21 mouse cellular contexts compared by ENCODE assay signal in genomic region chr5:115819966-115820365, GRCm38 (mm10).
"Had no signal": no experiment of that assay in that cellular context is flagged by ENCODE, and none has a peak within 500 bp of the region (broad histone marks: within the 10 kb centered on the region; RNA-seq: fewer than 3 reads in every experiment).

No protein-coding gene starts in this region.

- H3K4me3 ChIP-seq: layer of hippocampus, adult 2 months; left cerebral cortex, adult 2 months; liver, embryonic 13.5 days; megakaryocyte, embryonic 14.5 days; midbrain, embryonic 10.5 days; midbrain, embryonic 13.5 days; myocyte; neural tube, embryonic 13.5 days had no signal

- H3K36me3 ChIP-seq: liver, embryonic 13.5 days; midbrain, embryonic 10.5 days; midbrain, embryonic 13.5 days; neural tube, embryonic 13.5 days had no signal

- H3K27me3 ChIP-seq: liver, embryonic 13.5 days; megakaryocyte, embryonic 14.5 days; midbrain, embryonic 13.5 days; neural tube, embryonic 13.5 days had no signal

- H3K4me2 ChIP-seq: liver, embryonic 13.5 days; lung, embryonic 14.5 days; midbrain, embryonic 13.5 days; neural tube, embryonic 13.5 days had no signal

- ATAC-seq: lung, postnatal 0 days; midbrain, embryonic 13.5 days; midbrain, embryonic 16.5 days had no signal

- DNase-seq: kidney, adult 2 months; kidney, postnatal 25 days; layer of hippocampus, postnatal 36 days; liver, embryonic 13.5 days; lung, embryonic 14.5 days; retina, postnatal 1 day; right cerebral cortex, postnatal 25 days; spleen, adult 18-20 months; thymus, adult 18-20 months; thymus, postnatal 4 days had no signal

- H3K9ac ChIP-seq: liver, embryonic 13.5 days; lung, embryonic 14.5 days; midbrain, embryonic 13.5 days; neural tube, embryonic 13.5 days had no signal

- H3K9me3 ChIP-seq: liver, embryonic 13.5 days; midbrain, embryonic 10.5 days; midbrain, embryonic 13.5 days; neural tube, embryonic 13.5 days had no signal

- H3K27ac ChIP-seq: kidney, postnatal 0 days; layer of hippocampus, adult 2 months; left cerebral cortex, adult 2 months; liver, embryonic 13.5 days; macrophage; midbrain, embryonic 10.5 days; midbrain, embryonic 13.5 days; neural tube, embryonic 13.5 days had no signal

- H3K4me1 ChIP-seq: liver, embryonic 13.5 days; megakaryocyte, embryonic 14.5 days; midbrain, embryonic 10.5 days; midbrain, embryonic 13.5 days; neural tube, embryonic 13.5 days had no signal
